Mouse (Mus musculus) ES-E14 (cell line): ENCODE measurements around the gene Carnmt1. TPM values are rescaled to one million over a fixed set of nuclear protein-coding genes. Genes with fewer than 3 reads are reported as not detected.

Experiments used
- DNase-seq: peaks from one replicate; pipeline ENCODE4 v3.0.0-alpha.2; 2013; ENCODE audit warnings: low read depth, low spot score
- H3K27ac ChIP-seq: 2 replicates; pipeline ENCODE4 v1.5.1; 2012; ENCODE audit warnings: low read depth, mild to moderate bottlenecking, low read length, moderate library complexity, mixed read lengths; ENCODE audit not compliant: poor library complexity, insufficient read depth, severe bottlenecking
- H3K36me3 ChIP-seq: 2 replicates; pipeline ENCODE4 v1.6.1; 2012; ENCODE audit warnings: mild to moderate bottlenecking, low read length, moderate library complexity, mixed read lengths; ENCODE audit not compliant: control insufficient read depth, poor library complexity, insufficient read depth, severe bottlenecking
- H3K4me1 ChIP-seq, 2 experiments: fragments of 150-350 bp in 1 of 2; sonication (generic) in 1 of 2; 2 replicates each; pipeline ENCODE4 v1.6.1; 2012; ENCODE audit warnings: low read length in 2 of 2, mild to moderate bottlenecking in 1 of 2, mixed read lengths in 1 of 2; ENCODE audit not compliant: control insufficient read depth in 2 of 2, insufficient read depth in 2 of 2, poor library complexity in 1 of 2
- H3K4me3 ChIP-seq, 2 experiments: fragments of 150-350 bp in 1 of 2; sonication (generic) in 1 of 2; 2 replicates each; pipeline ENCODE4 v1.5.1; 2012; ENCODE audit warnings: low read length in 2 of 2, low read depth in 1 of 2, mild to moderate bottlenecking in 1 of 2, mixed read lengths in 1 of 2; ENCODE audit not compliant: insufficient read depth in 1 of 2, poor library complexity in 1 of 2, severe bottlenecking in 1 of 2
- H3K9ac ChIP-seq: 2 replicates; pipeline ENCODE4 v1.6.1; 2012; ENCODE audit warnings: low read depth, mild to moderate bottlenecking, low read length, mixed read lengths; ENCODE audit not compliant: poor library complexity, insufficient read depth, severe bottlenecking
- H3K9me3 ChIP-seq: fragments of 150-350 bp; sonication (generic); 2 replicates; pipeline ENCODE4 v1.6.1; 2012; ENCODE audit warnings: low read depth, mild to moderate bottlenecking, low read length; ENCODE audit not compliant: control insufficient read depth, insufficient read depth
- CHD2 ChIP-seq: IDR thresholded peaks from 2 replicates; pipeline ENCODE4 v1.6.1; 2014; ENCODE audit warnings: mild to moderate bottlenecking, low read depth, low read length, inconsistent platforms
- HCFC1 ChIP-seq: IDR thresholded peaks from 2 replicates; pipeline ENCODE4 v1.6.1; 2012; ENCODE audit warnings: low read length, inconsistent platforms, borderline replicate concordance; ENCODE audit not compliant: insufficient read depth
- MAFK ChIP-seq: IDR thresholded peaks from 2 replicates; pipeline ENCODE4 v1.6.1; 2014; ENCODE audit warnings: mild to moderate bottlenecking, low read depth, low read length, inconsistent platforms; ENCODE audit not compliant: insufficient read depth
- ZC3H11A ChIP-seq: IDR thresholded peaks from 2 replicates; pipeline ENCODE4 v1.6.1; 2012; ENCODE audit warnings: low read depth, mild to moderate bottlenecking, inconsistent platforms, low read length, borderline replicate concordance
- ZNF384 ChIP-seq: IDR thresholded peaks from 2 replicates; pipeline ENCODE4 v1.6.1; 2012; ENCODE audit warnings: low read depth, low read length, inconsistent platforms
- in situ Hi-C, 2 experiments: fragments of 600-800 bp; cut with MboI; formaldehyde crosslinking; loops; one replicate each; pipeline ENCODE4 v1.15.1; 2025; ENCODE audit warnings: low sequenced_read_pairs in 2 of 2, inconsistent platforms in 1 of 2; ENCODE audit not compliant: unreplicated experiment in 2 of 2
- total RNA-seq: library from RNA; depleted of rRNA; stranded (reverse); fragments of 300-350 nt; gene quantifications from 2 replicates; pipeline ENCODE4 v1.2.3, GENCODE M21; 2012

Gene Carnmt1
- total RNA-seq, 1 experiment = 23.6 TPM

- DNase-seq = no peak
- Histone ChIP-seq H3K4me1 (0 out of 4 replicates have a peak, but pooled peaks cover 0 to 3% of the 10 kb centered on the region in 2 experiments), H3K4me3 (no peak overlapping the region), H3K9me3 (no peaks in the 10 kb centered on the region), H3K27ac (no peak overlapping the region), H3K9ac (no peak overlapping the region), H3K36me3 (no peaks in the 10 kb centered on the region)
- TF ChIP-seq ZNF384 = no peak
- no peak for TF ChIP-seq CHD2
- in situ Hi-C loops = no loop called here
These were observed 31.6 kb upstream of the Carnmt1 start for GRCm38 (mm10) chr19:18638949-18639348.

GRCm38 (mm10) chr19:18639552-18639951, 31.0 kb upstream of the Carnmt1 start:
- in situ Hi-C loops = no loop called here
- Histone ChIP-seq H3K9ac (no peak overlapping the region), H3K9me3 (no peaks in the 10 kb centered on the region), H3K4me1 (0 out of 4 replicates have a peak, but pooled peaks cover 0 to 3% of the 10 kb centered on the region in 2 experiments), H3K4me3 (no peak overlapping the region), H3K27ac (no peak overlapping the region), H3K36me3 (no peaks in the 10 kb centered on the region)
- DNase-seq = no peak
- TF ChIP-seq ZC3H11A (peak; percentile 40; the same call in 1 of the 2 replicates), HCFC1 (no peak)

- Histone ChIP-seq H3K9ac (no peak overlapping the region), H3K9me3 (no peaks in the 10 kb centered on the region), H3K36me3 (no peaks in the 10 kb centered on the region), H3K4me1 (0 out of 4 replicates have a peak, but pooled peaks cover 0 to 3% of the 10 kb centered on the region in 2 experiments), H3K27ac (no peak overlapping the region), H3K4me3 (no peak overlapping the region)
- in situ Hi-C loops = no loop called here
- no peak for DNase-seq
- no peak for TF ChIP-seq HCFC1
- no peak for TF ChIP-seq ZC3H11A
- TF ChIP-seq MAFK = no peak
- TF ChIP-seq CHD2 = no peak
- no peak for TF ChIP-seq ZNF384
These were observed 29.6 kb upstream of the Carnmt1 start for GRCm38 (mm10) chr19:18641001-18641400.

GRCm38 (mm10) chr19:18643411-18643810, 27.2 kb upstream of the Carnmt1 start:
- H3K4me1 ChIP-seq = peaks cover 0 to 5% of the 10 kb centered on the region in 2 experiments; a peak in 1 of 4 replicates
- no peaks in the 10 kb centered on the region for H3K9me3 ChIP-seq
- in situ Hi-C loops = no loop called here
- TF ChIP-seq CHD2 (no peak), MAFK (no peak), ZNF384 (no peak), ZC3H11A (no peak), HCFC1 (no peak)
- no peak for DNase-seq
- H3K36me3 ChIP-seq = no peaks in the 10 kb centered on the region
- H3K27ac ChIP-seq = no peak overlapping the region
- no peak overlapping the region for H3K9ac ChIP-seq
- no peak overlapping the region for H3K4me3 ChIP-seq

GRCm38 (mm10) chr19:18644084-18644483, 26.5 kb upstream of the Carnmt1 start:
- in situ Hi-C loops = no loop called here
- H3K4me1 ChIP-seq = peaks cover 0 to 3% of the 10 kb centered on the region in 2 experiments; a peak in 1 of 4 replicates
- TF ChIP-seq HCFC1 (no peak), ZC3H11A (no peak)
- no peak overlapping the region for H3K4me3 ChIP-seq
- no peak overlapping the region for H3K27ac ChIP-seq
- DNase-seq = no peak
- no peaks in the 10 kb centered on the region for H3K9me3 ChIP-seq
- H3K9ac ChIP-seq = no peak overlapping the region
- H3K36me3 ChIP-seq = no peaks in the 10 kb centered on the region
